Mouse (Mus musculus) left cerebral cortex, adult 8-10 months (tissue): ENCODE results near the gene Clcnkb. TPM values are rescaled to one million over a fixed set of nuclear protein-coding genes. Genes with fewer than 3 reads are reported as not detected.
A peak's percentile ranks its signal among the peaks of the same experiment; 100 is the strongest.

Experiments
- DNase-seq, 2 experiments: peaks; one replicate each; pipeline ENCODE4 v3.0.0; 2022; ENCODE audit warnings: low spot score in 2 of 2
- total RNA-seq, 4 experiments: library from RNA; stranded (reverse); gene quantifications; 2 replicates each; pipeline ENCODE4 v1.2.4; 2022

Gene Clcnkb
- total RNA-seq, 4 experiments from 2014 or later, result 0.74 TPM; not detected in 3

- no peak for DNase-seq
These were observed 20.2 kb upstream of the Clcnkb start, which contains the start of gene Srarp for GRCm38 (mm10) chr4:141435974-141436373. Srarp (minus strand) TSS chr4:141436105.

- DNase-seq, result no peak
These were observed 17.4 kb upstream of the Clcnkb start for GRCm38 (mm10) chr4:141433191-141433590.

- no peak for DNase-seq
These were observed 16.9 kb upstream of the Clcnkb start for GRCm38 (mm10) chr4:141432666-141433065.

GRCm38 (mm10) chr4:141430997-141431396 is 15.2 kb upstream of the Clcnkb start:
- no peak for DNase-seq

GRCm38 (mm10) chr4:141429847-141430246 is 14.0 kb upstream of the Clcnkb start:
- DNase-seq, result no peak

- no peak for DNase-seq
These were observed 13.6 kb upstream of the Clcnkb start for GRCm38 (mm10) chr4:141429381-141429780.

- DNase-seq, result no peak
These were observed 12.1 kb upstream of the Clcnkb start for GRCm38 (mm10) chr4:141427921-141428320.

GRCm38 (mm10) chr4:141426796-141427745 is 11.3 kb upstream of the Clcnkb start:
- no peak for DNase-seq

GRCm38 (mm10) chr4:141425484-141426479 is 10.0 kb upstream of the Clcnkb start:
- DNase-seq, result peak; percentile 50 to 86

- no peak for DNase-seq
These were observed 8.0 kb upstream of the Clcnkb start for GRCm38 (mm10) chr4:141423691-141424431.

- no peak for DNase-seq
These were observed 7.5 kb upstream of the Clcnkb start for GRCm38 (mm10) chr4:141423288-141423687.

- DNase-seq, result no peak
These were observed 7.0 kb upstream of the Clcnkb start for GRCm38 (mm10) chr4:141422841-141423240.

- no peak for DNase-seq
These were observed 5.6 kb upstream of the Clcnkb start for GRCm38 (mm10) chr4:141421423-141421822.

- DNase-seq, result no peak
These were observed 5.1 kb upstream of the Clcnkb start for GRCm38 (mm10) chr4:141420886-141421285.

GRCm38 (mm10) chr4:141420192-141420829 is 4.5 kb upstream of the Clcnkb start, which contains the start of gene Hspb7:
Hspb7 (plus strand) TSS chr4:141420779.
- no peak for DNase-seq

GRCm38 (mm10) chr4:141419398-141420191 is 3.8 kb upstream of the Clcnkb start:
- peak in 1 of 2 experiments; percentile 46 for DNase-seq

GRCm38 (mm10) chr4:141411430-141411992 is 4.3 kb downstream of the Clcnkb start:
- no peak for DNase-seq

GRCm38 (mm10) chr4:141408577-141408976 is 7.2 kb downstream of the Clcnkb start:
- no peak for DNase-seq
